Mouse (Mus musculus) lung, adult 2 months (tissue): ENCODE data around the gene Prkce. TPM values are rescaled to one million over a fixed set of nuclear protein-coding genes. Genes with fewer than 3 reads are reported as not detected.

Experiments used
- DNase-seq: peaks from one replicate; pipeline ENCODE4 v3.0.0; 2022
- H3K4me1 ChIP-seq: fragments of 200-500 bp; 2 replicates; pipeline ENCODE4 v1.6.1; 2011; ENCODE audit warnings: low read length; ENCODE audit not compliant: control insufficient read depth, insufficient read depth
- H3K4me3 ChIP-seq: fragments of 200-500 bp; replicated peaks from 2 replicates; pipeline ENCODE3; 2011; ENCODE audit warnings: low read depth, mild to moderate bottlenecking, control low read depth, low read length; ENCODE audit errors: extremely low read depth
- CTCF ChIP-seq: fragments of 200-500 bp; IDR thresholded peaks from 2 replicates; pipeline ENCODE4 v1.5.1; 2011; ENCODE audit warnings: mild to moderate bottlenecking, low read length, control low read depth; ENCODE audit not compliant: insufficient read depth
- POLR2A ChIP-seq: fragments of 200-500 bp; IDR thresholded peaks from 2 replicates; pipeline ENCODE4 v1.6.1; 2011; ENCODE audit warnings: low read depth, mild to moderate bottlenecking, control low read depth, low read length, borderline replicate concordance; ENCODE audit errors: extremely low read depth
- WGBS: fragments of 180-500 bp; shearing (Covaris S2); methylation state at CpG from one replicate; pipeline ENCODE4 v1.1.7; 2018; 5-methylcytosine and 5-hydroxymethylcytosine counted together
- polyA plus RNA-seq: library from polyadenylated mRNA; depleted of rRNA; stranded (reverse); fragments of >200 nt; gene quantifications from 2 replicates; pipeline ENCODE4 v1.2.3, GENCODE M21; 2012

Gene Prkce
- polyA plus RNA-seq, 1 experiment = 13.5 TPM

DNA sequence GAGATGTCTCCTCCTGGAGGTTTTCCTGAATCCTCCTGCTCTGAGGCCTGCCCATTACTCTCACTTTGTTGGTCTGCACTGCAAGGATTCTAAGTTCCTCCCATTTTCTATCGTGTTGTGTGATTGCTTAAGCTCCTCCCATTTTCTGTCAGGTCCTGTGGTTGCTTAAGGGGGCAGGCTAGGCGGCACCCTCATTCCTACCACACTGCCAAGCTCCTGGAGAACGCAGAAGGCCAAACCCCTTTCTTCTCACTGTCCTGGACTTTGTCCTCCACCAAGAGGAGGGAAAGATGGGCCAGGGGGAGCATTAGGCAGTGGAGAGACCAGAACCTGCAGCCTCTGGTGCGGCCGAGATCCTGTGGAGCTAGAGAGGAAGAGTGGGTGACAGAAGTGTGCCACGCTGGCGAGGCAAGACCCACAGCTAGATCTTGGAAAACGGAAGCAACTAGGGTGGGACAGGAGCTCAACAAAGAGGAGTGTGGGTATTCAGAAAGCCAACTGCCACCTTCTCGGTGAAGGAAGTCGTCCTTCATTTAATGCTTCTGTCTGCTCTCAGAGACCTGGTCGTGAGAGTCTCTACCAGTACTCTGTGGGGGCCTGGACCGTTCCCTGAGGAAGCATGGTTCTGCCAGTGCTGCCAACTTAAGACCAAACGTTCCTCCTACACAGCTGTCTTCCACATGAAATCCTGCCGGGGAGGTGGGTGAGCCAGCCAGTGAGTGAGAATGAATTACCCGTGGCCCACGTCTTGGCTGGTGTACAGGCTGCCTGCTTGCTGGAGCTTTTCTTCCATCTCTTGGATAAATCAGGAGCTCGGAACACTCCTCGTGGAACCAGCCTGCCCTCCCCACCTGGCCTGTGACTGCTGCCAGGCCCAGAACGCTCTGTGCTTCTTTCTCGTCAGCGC, 82.2 kb downstream of the Prkce start:
- TF ChIP-seq CTCF = no peak
- no peak for TF ChIP-seq POLR2A
- DNase-seq = no peak
- peaks cover 6% of the 10 kb centered on the region; the same call in 1 of the 2 replicates for H3K4me1 ChIP-seq
- WGBS = 64% methylated on average over 21 of the region's 21 CpGs
- H3K4me3 ChIP-seq = no peak overlapping the region

DNA sequence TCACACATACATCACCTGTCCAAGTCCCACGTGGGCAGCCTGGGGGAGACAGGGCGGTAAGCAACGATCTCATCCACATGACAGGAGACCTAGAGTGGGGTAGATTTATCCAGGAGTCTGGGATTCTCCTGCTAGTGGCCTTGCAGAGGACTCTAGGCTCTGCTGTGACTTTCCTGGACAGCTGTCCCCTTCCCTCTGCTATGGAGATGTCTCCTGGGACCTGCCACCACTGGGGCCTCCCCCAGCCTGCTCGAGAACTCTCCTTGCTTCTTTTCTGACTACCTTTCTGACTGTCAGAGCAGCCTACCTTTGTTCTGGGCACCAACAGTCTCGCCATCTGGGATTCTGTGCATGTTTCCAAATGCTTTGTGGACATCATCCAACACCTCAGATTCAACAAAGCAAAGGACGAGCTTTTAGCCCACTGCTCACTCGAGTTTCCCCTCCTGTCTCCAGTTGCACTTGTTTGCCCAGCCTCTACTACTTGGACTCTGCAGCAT, 82.9 kb downstream of the Prkce start:
- peaks cover 6% of the 10 kb centered on the region; the same call in 1 of the 2 replicates for H3K4me1 ChIP-seq
- DNase-seq = no peak
- no peak overlapping the region for H3K4me3 ChIP-seq
- WGBS = 72% methylated on average over 7 of the region's 7 CpGs
- TF ChIP-seq CTCF (no peak), POLR2A (no peak)

GRCm38 (mm10) chr17:86253884-86254283, 86.3 kb downstream of the Prkce start:
- DNase-seq = no peak
- 52% methylated on average over 9 of the region's 9 CpGs for WGBS
- no peak for TF ChIP-seq CTCF
- no peak for TF ChIP-seq POLR2A
- H3K4me1 ChIP-seq = peaks cover 8% of the 10 kb centered on the region
- no peak overlapping the region for H3K4me3 ChIP-seq

GRCm38 (mm10) chr17:86254285-86254684, 86.7 kb downstream of the Prkce start:
- H3K4me1 ChIP-seq = peaks cover 8% of the 10 kb centered on the region
- no peak for TF ChIP-seq CTCF
- no peak for TF ChIP-seq POLR2A
- no peak overlapping the region for H3K4me3 ChIP-seq
- 80% methylated on average over 8 of the region's 8 CpGs for WGBS
- DNase-seq = no peak

GRCm38 (mm10) chr17:86254978-86255377, 87.4 kb downstream of the Prkce start:
- DNase-seq = no peak
- WGBS = 95% methylated on average over 6 of the region's 6 CpGs
- TF ChIP-seq POLR2A (no peak), CTCF (peak; percentile 21; the same call in 1 of the 2 replicates)
- Histone ChIP-seq H3K4me1 (peaks cover 6% of the 10 kb centered on the region), H3K4me3 (no peak overlapping the region)

- TF ChIP-seq CTCF (no peak), POLR2A (no peak)
- 38% methylated on average over 10 of the region's 10 CpGs for WGBS
- Histone ChIP-seq H3K4me1 (peaks cover 10% of the 10 kb centered on the region), H3K4me3 (no peak overlapping the region)
- no peak for DNase-seq
Observed at GRCm38 (mm10) chr17:86256730-86257131, 89.1 kb downstream of the Prkce start.

- 42% methylated on average over 8 of the region's 8 CpGs for WGBS
- Histone ChIP-seq H3K4me3 (no peak overlapping the region), H3K4me1 (peaks cover 7% of the 10 kb centered on the region; the same call in 1 of the 2 replicates)
- no peak for TF ChIP-seq CTCF
- no peak for TF ChIP-seq POLR2A
- no peak for DNase-seq
Observed at GRCm38 (mm10) chr17:86261067-86261466, 93.5 kb downstream of the Prkce start.

- peaks cover 4% of the 10 kb centered on the region; the same call in 1 of the 2 replicates for H3K4me1 ChIP-seq
- DNase-seq = no peak
- TF ChIP-seq POLR2A (no peak), CTCF (no peak)
- no peak overlapping the region for H3K4me3 ChIP-seq
- WGBS = 92% methylated on average over 11 of the region's 11 CpGs
Observed at GRCm38 (mm10) chr17:86263985-86264649, 96.5 kb downstream of the Prkce start.

- no peak for DNase-seq
- WGBS = 81% methylated on average over 6 of the region's 6 CpGs
- peaks cover 4% of the 10 kb centered on the region; the same call in 1 of the 2 replicates for H3K4me1 ChIP-seq
- no peak for TF ChIP-seq CTCF
- TF ChIP-seq POLR2A = no peak
- no peak overlapping the region for H3K4me3 ChIP-seq
Observed at GRCm38 (mm10) chr17:86266051-86266450, 98.5 kb downstream of the Prkce start.
